Mouse (Mus musculus) liver, adult 2 months (tissue): ENCODE results near the gene Txndc9. TPM values are rescaled to one million over a fixed set of nuclear protein-coding genes. Genes with fewer than 3 reads are reported as not detected.

Experiments used
- DNase-seq: peaks from one replicate; pipeline ENCODE4 v3.0.0-alpha.2; 2011; ENCODE audit warnings: low read depth, low spot score; ENCODE audit errors: extremely low read depth
- H3K27ac ChIP-seq: fragments of 200-500 bp; replicated peaks from 2 replicates; pipeline ENCODE4 v1.5.1; 2012; ENCODE audit warnings: low read depth, mild to moderate bottlenecking, control low read depth, inconsistent platforms, low read length; ENCODE audit not compliant: insufficient read depth
- H3K27me3 ChIP-seq: fragments of 200-500 bp; 2 replicates; pipeline ENCODE4 v1.6.1; 2012; ENCODE audit warnings: mild to moderate bottlenecking, moderate library complexity, low read length, inconsistent platforms; ENCODE audit not compliant: control insufficient read depth, insufficient read depth
- H3K36me3 ChIP-seq: fragments of 200-500 bp; 2 replicates; pipeline ENCODE4 v1.6.1; 2012; ENCODE audit warnings: low read length, inconsistent platforms; ENCODE audit not compliant: control insufficient read depth, insufficient read depth
- H3K4me1 ChIP-seq: fragments of 200-500 bp; 2 replicates; pipeline ENCODE4 v1.6.1; 2011; ENCODE audit warnings: low read length; ENCODE audit not compliant: control insufficient read depth, insufficient read depth
- H3K4me3 ChIP-seq: fragments of 200-500 bp; 2 replicates; pipeline ENCODE4 v1.5.1; 2011; ENCODE audit warnings: low read depth, mild to moderate bottlenecking, control low read depth, low read length, moderate library complexity; ENCODE audit not compliant: insufficient read depth
- H3K79me2 ChIP-seq: fragments of 200-500 bp; 2 replicates; pipeline ENCODE4 v1.6.1; 2012; ENCODE audit warnings: inconsistent platforms, mild to moderate bottlenecking, low read length, moderate library complexity; ENCODE audit not compliant: control insufficient read depth, insufficient read depth
- H3K9ac ChIP-seq: fragments of 200-500 bp; 2 replicates; pipeline ENCODE4 v1.6.1; 2012; ENCODE audit warnings: low read depth, mild to moderate bottlenecking, control low read depth, inconsistent platforms, low read length
- CTCF ChIP-seq: fragments of 200-500 bp; IDR thresholded peaks from 2 replicates; pipeline ENCODE4 v1.5.1; 2011; ENCODE audit warnings: low read depth, low read length, control low read depth
- POLR2A ChIP-seq: fragments of 200-500 bp; IDR thresholded peaks from 2 replicates; pipeline ENCODE4 v1.6.1; 2011; ENCODE audit warnings: low read length, control low read depth; ENCODE audit not compliant: insufficient read depth; ENCODE audit errors: extremely low read depth
- WGBS: fragments of 180-500 bp; shearing (Covaris S2); methylation state at CpG from one replicate; pipeline ENCODE4 v1.1.7; 2018; 5-methylcytosine and 5-hydroxymethylcytosine counted together
- polyA plus RNA-seq: library from polyadenylated mRNA; depleted of rRNA; stranded (reverse); fragments of >200 nt; gene quantifications from 2 replicates; pipeline ENCODE4 v1.2.3, GENCODE M21; 2012
- total RNA-seq: library from RNA; depleted of rRNA; stranded (reverse); fragments of >200 nt; gene quantifications from 2 replicates; pipeline ENCODE4 v1.2.3, GENCODE M21; 2014

Txndc9 gene
- total and polyA plus RNA-seq, 2 experiments, result 4.9 to 33.8 TPM

- Histone ChIP-seq H3K9ac (no peak overlapping the region), H3K79me2 (no peaks in the 10 kb centered on the region), H3K27me3 (no peaks in the 10 kb centered on the region), H3K27ac (no peak overlapping the region), H3K36me3 (no peaks in the 10 kb centered on the region), H3K4me1 (no peaks in the 10 kb centered on the region), H3K4me3 (no peak overlapping the region)
- WGBS, result 70% methylated on average over 4 of the region's 4 CpGs
- TF ChIP-seq CTCF (no peak), POLR2A (no peak)
- no peak for DNase-seq
Observed at GRCm38 (mm10) chr1:37971520-37971919, 26.2 kb downstream of the Txndc9 start.

GRCm38 (mm10) chr1:37968746-37969145 lies 28.9 kb downstream of the Txndc9 start:
- no peak overlapping the region for H3K27ac ChIP-seq
- no peaks in the 10 kb centered on the region for H3K4me1 ChIP-seq
- 83% methylated on average over 6 of the region's 6 CpGs for WGBS
- no peak overlapping the region for H3K4me3 ChIP-seq
- H3K36me3 ChIP-seq, result no peaks in the 10 kb centered on the region
- H3K9ac ChIP-seq, result no peak overlapping the region
- no peaks in the 10 kb centered on the region for H3K79me2 ChIP-seq
- TF ChIP-seq CTCF (no peak), POLR2A (no peak)
- no peak for DNase-seq
- H3K27me3 ChIP-seq, result no peaks in the 10 kb centered on the region

- no peaks in the 10 kb centered on the region for H3K79me2 ChIP-seq
- H3K4me3 ChIP-seq, result no peak overlapping the region
- TF ChIP-seq CTCF (no peak), POLR2A (no peak)
- 74% methylated on average over 10 of the region's 10 CpGs for WGBS
- H3K4me1 ChIP-seq, result no peaks in the 10 kb centered on the region
- no peaks in the 10 kb centered on the region for H3K36me3 ChIP-seq
- DNase-seq, result no peak
- no peaks in the 10 kb centered on the region for H3K27me3 ChIP-seq
- H3K9ac ChIP-seq, result no peak overlapping the region
- H3K27ac ChIP-seq, result no peak overlapping the region
Observed at GRCm38 (mm10) chr1:37965571-37965970, 32.1 kb downstream of the Txndc9 start.

GRCm38 (mm10) chr1:37959486-37959885 lies 38.2 kb downstream of the Txndc9 start:
- Histone ChIP-seq H3K4me1 (no peaks in the 10 kb centered on the region), H3K79me2 (no peaks in the 10 kb centered on the region), H3K27ac (no peak overlapping the region), H3K36me3 (no peaks in the 10 kb centered on the region), H3K27me3 (no peaks in the 10 kb centered on the region), H3K4me3 (no peak overlapping the region), H3K9ac (no peak overlapping the region)
- TF ChIP-seq CTCF (no peak), POLR2A (no peak)
- 82% methylated on average over 5 of the region's 5 CpGs for WGBS
- no peak for DNase-seq

GRCm38 (mm10) chr1:37958516-37958915 lies 39.2 kb downstream of the Txndc9 start:
- no peak for DNase-seq
- no peaks in the 10 kb centered on the region for H3K79me2 ChIP-seq
- no peaks in the 10 kb centered on the region for H3K36me3 ChIP-seq
- WGBS, result 34% methylated on average over 2 of the region's 2 CpGs
- TF ChIP-seq POLR2A (no peak), CTCF (no peak)
- no peak overlapping the region for H3K4me3 ChIP-seq
- H3K4me1 ChIP-seq, result no peaks in the 10 kb centered on the region
- no peak overlapping the region for H3K27ac ChIP-seq
- H3K9ac ChIP-seq, result no peak overlapping the region
- no peaks in the 10 kb centered on the region for H3K27me3 ChIP-seq

- TF ChIP-seq CTCF, result no peak
- TF ChIP-seq POLR2A, result no peak
- DNase-seq, result no peak
- Histone ChIP-seq H3K36me3 (no peaks in the 10 kb centered on the region), H3K27ac (no peak within 1 kb of the TSS), H3K27me3 (no peaks in the 10 kb centered on the region), H3K4me1 (no peaks in the 10 kb centered on the region), H3K79me2 (no peaks in the 10 kb centered on the region), H3K9ac (no peak within 1 kb of the TSS), H3K4me3 (no peak within 1 kb of the TSS)
- WGBS, result 87% methylated on average over 5 of the region's 5 CpGs
Observed at GRCm38 (mm10) chr1:37957659-37958058, 40.0 kb downstream of the Txndc9 start, which contains the start of gene Lyg1. Gene Lyg1, minus strand, starts transcription at chr1:37957759.
